Mouse (Mus musculus) left cerebral cortex, adult 9 months (tissue): ENCODE measurements around the gene Prr29.
"Not testable (repeated sequence)": the region's sequence is repeated elsewhere in the genome, so short reads cannot be mapped to it uniquely, and the experiment has no call there.

Experiments
- DNase-seq, 2 experiments: peaks; one replicate each; pipeline ENCODE4 v3.0.0; 2022; ENCODE audit warnings: low spot score in 2 of 2

Prr29 gene

DNA sequence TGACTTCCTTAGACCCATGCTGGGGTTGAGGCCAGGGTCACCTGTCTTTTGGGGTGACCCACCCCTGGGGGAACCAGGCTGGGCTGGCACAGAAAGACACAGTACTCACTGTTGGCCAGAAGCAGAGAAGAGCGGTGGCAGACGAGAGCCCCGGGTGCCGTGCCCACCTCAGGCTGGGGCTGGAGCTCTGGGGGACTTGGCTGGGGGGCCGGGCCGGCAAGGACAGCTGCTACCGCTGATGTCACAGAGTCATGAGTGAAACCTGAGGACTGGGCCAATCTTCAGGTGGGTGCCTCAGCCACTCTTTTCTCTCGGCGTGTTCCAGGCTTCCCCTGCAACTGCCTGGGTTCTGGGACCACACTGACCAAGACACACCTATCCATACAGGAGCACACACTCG lies at the start of gene Prr29:
TSS of gene Prr29 (plus strand) at position 107 of the 400 bp plus-strand sequence.
- DNase-seq: no peak

DNA sequence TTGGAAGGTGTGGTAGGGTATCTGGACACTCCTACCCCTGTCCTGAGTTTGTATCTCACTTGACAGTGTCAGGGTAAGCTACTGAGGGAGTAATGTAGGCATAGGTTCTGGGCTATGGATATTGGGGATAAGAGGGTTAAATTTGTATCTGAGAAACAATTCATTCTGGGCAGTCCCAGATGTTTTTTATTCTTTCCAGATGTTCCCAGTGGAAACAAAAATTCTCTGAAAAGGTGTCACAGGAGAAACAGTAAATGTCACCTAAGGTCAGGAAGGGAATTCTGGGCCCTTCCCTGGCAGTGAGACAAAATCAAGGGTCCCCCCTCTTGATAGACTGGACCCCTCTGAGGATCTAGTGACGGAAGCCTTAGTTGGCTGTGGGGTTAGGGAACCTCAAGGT lies 48.9 kb upstream of the Prr29 start:
- DNase-seq: no peak

DNA sequence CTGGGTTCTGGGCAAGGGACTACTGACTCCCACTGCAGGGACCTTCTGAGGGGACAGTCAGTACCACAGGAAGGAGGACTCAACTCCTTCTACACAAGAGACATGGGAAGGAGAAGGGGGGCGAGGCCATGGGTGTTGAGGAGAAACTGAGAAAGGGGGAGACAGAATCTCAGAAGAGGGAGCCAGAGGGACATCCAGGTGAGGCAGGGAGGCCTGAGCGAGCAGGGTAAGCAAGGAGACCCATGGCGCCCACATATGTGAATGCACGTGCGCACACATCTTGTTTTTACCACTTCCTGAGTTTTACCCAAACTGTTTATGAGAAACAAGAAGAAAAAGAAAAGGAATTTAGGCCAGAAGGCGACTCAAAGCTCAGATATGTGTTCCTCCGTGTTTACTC lies 47.5 kb upstream of the Prr29 start:
- DNase-seq: no peak

DNA sequence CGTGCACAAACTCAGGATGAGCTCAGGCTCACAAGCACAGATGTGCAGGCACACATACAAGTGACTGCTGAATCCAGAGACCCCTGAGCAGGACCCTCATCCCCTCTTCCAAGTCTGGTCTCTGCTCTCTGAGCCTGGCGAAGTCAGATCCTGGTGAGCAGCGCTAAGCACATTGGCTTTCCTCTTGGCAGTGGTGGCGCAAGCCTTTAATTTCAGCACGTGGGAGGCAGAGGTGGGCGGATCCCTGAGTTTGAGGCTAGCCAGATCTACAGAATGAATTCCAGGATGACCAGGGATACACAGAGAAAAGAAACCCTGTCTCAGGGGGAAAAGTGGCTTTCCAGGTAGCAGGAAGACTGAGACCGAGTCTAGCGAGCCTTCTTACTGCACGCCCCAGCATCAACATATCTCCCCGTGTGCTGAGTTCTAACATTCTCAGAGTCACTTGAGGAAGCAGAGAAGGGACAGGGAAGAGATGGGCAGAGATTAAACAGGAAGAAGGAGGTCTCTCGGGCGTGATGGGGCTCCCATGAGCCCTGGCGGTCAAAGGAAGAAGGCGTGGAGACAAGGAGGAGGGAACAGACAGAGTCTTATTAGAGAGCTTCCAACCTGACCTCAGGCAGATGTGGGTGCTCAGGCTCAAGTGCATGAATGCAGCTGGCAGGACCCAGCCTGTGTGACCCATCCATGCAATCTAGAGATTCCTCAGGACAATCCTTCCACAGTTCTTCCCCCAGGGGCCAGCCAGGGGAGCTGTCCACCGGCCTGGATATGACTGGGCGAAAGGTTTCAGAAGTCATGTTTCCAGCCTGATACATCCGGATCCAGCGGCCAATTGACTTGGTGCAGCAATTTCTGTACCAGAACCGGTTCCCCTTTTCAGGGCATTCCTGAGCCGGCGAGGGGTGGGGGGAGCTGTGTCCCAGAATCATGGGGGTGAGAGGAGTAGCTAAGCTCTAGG lies 46.6 kb upstream of the Prr29 start:
- DNase-seq: peak in 1 of 2 experiments; percentile 27

DNA sequence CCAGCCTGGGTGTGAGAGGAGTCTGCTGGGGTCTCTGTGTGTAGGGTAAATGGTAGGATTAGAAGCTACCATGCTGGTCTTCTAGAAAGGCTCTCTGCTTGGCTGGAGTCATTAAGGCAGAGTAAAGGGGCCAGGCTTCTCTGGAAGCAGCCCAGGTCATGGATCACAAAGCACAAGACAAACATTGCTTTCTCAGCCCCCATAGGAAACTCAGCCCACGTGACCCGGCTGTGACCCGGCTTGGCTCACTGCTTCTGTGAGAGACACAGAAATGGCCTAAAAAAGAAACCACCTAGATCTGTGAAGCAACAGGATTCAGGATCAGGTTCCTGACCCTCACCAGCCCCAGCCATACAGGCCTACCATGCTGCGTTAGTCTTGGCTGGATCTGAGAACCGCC lies 40.4 kb upstream of the Prr29 start:
- DNase-seq: no peak

DNA sequence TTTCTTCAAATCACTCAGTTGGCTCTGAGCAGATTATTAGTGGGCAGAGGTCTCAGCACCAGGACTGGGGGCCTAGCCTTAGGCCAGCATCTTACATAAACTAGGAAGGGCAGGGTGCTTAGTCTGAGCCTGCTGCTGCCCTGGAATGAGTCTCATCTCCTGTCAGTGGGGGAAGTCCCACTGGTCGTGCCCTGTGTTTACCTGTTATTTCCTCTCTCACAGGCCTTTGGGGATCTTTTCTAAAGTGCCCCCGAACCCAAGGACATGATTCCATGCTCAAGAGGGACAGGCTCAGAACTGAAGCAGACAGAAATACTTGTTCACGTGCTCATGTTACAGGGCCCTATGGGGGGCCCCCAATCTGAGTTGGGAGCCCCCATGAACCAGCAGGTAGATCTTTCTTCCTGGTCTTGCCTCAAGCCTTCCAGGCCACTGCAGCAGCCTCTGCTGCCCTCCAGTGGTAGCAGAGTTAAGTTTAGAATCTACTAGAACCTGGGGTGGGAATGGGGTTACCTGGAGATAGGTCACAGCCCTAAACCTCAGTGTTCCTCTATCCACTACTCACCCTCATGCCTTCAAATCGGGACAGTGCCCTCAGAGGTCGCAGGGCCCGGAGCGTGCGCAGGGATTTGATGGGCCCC lies 39.6 kb upstream of the Prr29 start:
- peak in 1 of 2 experiments; percentile 62 for DNase-seq

DNA sequence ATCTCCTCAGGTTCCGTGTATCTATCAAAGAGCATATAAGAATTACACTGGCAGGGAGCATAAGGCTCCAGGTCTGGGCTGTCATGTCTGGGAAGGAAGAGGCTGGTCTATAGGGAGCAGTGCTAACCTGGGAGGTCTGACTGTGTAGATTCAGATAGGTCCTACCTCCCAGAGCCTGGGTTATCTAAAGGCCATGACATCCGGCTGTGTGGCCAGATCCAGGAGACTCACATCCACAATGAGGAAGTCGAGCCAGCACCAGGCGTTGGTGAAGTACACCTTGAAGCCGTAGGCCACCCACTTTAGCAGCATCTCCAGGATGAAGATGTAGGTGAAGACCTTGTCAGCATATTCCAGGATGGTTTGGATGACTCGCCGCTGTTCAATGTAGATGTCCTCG lies 38.8 kb upstream of the Prr29 start:
- no peak for DNase-seq

DNA sequence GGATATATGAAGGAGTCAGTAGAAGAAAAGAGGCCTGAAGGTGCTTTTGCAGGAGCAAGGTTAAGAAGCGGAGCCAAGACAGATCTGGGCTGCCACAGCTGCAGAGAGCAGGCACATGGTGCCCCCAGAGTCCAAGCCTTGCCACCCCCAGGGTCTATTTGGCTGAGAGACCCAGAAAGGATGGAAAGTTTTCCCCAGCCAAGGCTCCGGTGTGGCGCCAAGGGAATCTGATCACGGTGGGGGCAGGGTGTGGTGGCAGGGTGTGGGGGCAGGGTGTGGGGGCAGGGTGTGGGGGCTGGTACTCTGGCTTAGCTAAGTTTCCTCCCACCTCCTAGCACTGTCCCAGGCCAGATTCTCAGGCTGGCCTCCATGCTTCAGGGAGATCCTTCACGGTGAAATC lies 36.8 kb upstream of the Prr29 start:
- no peak for DNase-seq

DNA sequence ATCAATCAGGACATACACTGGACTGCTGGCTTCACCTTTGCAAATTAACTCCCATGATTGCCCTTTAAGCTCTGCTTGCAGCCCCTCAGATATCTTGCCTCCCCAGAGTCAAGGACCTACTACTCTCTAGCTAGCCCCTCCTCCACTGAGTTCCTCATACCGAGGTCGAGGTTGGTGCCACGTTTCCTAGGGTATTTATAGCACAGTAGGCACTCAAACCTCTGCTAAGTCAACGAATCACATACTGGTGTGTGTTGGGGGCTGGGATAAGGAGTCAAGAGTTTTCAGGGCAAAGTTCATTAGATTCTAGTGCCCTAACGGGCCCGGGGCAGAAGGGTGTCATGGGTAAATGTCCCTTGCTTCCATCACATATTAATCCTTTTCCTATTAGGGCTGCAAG lies 36.1 kb upstream of the Prr29 start:
- DNase-seq: no peak

DNA sequence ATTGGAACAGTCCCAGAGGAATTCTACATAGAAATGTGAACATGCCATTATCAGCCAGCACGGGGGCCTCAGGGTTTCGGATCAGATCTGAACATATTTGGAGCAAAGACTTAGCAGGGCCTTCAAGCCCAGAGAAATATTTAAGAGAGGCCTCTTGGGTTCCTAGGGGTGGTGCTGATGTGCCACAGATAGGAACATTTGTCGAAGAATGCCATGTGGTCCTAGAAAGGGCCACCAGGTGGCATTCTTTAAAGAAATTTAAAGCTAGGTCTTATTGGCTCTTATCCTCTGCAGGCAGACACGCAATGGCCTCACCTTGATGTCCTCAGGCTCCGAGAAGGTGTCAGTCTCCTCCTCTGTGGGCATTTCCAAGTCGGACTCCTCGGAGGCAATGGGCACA lies 35.6 kb upstream of the Prr29 start:
- DNase-seq: peak in 1 of 2 experiments; percentile 28

DNA sequence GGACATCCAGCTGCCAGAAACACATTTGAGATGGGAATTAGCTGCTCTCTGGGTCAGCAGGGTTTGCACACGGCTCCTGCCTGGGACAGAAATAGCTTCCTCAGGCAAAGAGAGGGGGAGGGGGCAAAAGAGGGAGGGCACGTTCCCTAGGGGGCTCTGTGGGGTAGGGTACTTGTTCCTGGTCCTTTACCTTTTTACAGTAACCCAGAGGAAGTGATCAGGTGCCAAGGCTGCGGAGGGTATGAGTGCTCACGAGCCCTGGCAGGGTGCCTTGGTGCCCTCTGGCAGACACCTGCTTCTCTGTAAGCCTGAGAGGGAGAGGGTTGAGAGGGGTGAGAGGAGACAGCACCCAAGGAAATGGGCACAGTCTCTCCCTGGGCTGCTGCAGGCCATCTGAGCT lies 32.8 kb upstream of the Prr29 start:
- no peak for DNase-seq

DNA sequence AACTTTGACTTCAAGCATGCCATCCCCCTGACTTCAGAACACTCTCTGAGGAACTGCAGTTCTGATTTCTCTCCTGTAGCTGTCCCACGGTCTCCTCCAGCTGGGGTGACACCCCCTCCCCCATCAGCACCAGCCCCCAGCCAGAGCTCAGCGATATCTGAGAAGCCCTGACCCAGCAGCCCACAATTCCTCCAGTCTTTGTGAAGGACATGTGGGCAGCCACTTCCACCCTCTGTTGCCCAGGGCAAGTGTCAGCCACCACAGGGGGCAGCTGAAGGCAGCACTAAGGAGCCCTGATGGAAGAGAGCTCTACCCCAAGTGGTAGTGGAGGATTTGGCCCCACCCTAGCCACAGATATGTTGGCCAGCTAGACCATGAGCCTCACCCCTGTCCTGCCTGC lies 31.2 kb upstream of the Prr29 start:
- no peak for DNase-seq

DNA sequence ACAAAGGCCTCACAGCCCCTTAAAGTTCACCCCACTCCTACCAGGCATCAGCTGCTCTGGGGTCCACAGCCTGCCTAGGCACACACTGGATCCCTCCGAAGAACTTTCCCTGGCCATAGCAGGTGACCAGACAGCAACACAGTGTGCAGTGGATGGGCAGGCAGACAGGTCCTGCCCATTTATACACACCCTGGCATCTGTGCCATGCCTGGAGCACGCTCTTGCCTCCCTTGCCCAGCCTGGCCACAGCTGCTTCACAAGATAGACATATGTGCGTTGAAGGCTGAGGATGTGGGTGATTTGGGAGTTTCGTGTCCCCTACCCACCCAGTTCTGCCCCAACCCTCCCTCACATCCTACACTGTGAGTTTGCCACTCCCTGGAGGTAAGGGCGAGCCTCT lies 27.2 kb upstream of the Prr29 start:
- DNase-seq: no peak

DNA sequence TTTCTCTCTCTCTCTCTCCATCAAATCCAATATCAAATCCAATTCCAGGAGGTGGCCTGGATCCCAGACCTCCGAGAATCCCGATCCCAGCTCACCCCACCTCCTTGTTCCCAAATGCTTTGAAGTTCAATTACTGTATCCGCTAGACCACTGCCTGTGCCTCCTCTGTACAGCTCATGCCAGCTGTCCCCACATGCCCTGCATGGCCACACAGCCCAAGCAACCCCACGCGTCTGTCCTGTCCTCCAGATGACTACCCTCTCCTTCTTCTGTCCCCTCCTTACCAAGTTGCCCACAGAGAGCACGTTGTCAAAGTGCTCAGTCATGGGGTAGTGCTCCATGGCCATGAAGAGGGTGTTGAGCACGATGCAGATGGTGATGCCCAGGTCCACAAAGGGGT lies 26.4 kb upstream of the Prr29 start:
- no peak for DNase-seq

DNA sequence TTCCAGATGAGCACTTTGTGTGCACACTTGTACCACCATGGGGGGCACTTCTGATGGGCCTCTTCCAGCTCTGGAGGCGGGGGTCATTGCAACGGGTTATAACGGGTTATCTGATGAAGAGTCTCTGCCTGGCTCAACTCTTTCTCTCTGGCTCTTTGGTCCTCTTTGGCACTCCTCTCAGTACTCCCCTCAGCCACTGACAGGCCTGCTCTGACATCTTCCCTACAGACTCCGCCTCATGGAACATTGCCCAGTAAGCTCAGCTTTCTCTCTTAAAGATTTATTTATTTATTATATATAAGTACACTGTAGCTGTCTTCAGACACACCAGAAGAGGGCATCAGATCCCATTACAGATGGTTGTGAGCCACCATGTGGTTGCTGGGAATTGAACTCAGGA lies 25.9 kb upstream of the Prr29 start:
- DNase-seq: not testable (repeated sequence)

DNA sequence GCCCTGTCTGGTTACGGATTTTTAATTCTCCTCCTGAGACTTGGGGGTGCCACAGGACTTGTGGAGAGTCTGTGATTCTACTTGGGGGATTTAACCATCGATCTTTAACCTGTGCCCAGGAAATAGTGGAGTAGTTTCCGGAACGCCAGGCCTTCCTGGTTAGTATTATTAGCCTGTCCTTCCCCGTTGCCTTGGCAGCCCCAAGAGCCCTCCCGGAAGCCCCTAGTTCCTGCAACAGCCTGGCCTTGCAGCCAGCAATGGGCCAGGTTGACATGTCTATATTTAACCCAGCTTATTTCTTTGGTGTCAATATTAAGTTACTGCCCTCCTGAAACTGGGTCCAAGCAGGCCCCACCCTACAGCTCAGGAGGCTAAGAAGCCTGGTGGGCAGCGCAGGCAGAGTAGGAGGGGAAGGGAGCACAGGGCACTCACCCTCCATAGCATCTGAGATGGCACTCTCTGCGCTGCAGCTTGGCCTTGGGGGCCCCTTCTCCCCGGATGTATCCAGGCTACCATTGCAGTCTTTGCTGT lies 24.2 kb upstream of the Prr29 start:
- DNase-seq: no peak

DNA sequence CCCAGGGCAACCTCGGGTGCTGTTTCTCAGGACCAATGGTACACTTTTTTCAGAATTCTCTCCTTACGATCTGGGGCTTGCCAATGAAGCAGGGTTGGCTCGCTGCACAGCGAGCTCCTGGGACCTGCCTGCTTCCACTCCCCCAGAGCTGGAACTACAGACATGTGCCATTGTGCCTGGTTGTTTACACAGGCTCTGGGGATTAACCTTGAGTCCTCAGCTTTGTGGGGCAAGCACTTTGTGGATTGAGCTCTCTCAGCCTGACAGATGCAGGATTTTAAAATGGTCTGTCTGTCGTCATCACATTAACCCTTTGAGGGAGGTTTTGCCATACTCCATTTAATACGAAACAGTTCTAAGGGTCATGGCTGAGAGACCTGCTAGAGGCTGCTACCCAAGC lies 20.4 kb upstream of the Prr29 start:
- DNase-seq: no peak

DNA sequence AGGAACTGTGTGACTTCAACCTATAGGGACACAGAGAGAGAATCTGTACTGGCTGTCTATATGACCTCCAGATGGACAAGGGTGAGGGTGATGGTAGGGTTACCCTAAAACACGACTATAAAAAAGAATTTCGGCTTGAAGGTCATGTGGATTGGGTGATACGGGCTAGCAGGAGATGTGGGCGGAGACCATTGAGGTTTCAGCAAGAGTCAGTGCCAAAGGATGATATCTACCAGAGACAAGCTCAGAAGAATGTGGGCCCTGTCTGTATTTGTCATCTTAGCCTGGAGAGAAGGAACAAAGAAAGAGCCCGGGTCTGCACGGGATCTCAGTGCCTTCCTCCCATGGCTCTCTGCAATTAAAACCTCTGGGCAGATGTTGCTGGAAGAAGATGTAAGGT lies 15.5 kb upstream of the Prr29 start:
- DNase-seq: no peak

DNA sequence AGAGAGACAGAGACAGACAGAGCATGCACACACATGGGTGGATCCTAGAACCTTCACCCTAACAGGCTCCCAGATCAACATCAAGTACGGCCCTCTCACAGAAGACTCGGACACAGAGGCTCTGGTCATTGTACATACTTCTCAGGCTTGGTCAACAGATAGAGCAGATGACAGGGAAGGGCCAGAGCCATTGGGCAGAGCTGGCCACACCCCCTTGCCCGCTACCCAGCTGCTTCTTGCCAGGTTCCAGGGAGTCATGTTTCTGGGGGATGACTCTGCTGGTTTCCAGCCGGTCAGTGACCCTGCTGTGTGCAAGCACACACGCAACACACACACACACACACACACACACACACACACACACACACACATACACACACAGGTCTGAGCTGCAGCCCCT lies 14.4 kb upstream of the Prr29 start:
- DNase-seq: no peak

DNA sequence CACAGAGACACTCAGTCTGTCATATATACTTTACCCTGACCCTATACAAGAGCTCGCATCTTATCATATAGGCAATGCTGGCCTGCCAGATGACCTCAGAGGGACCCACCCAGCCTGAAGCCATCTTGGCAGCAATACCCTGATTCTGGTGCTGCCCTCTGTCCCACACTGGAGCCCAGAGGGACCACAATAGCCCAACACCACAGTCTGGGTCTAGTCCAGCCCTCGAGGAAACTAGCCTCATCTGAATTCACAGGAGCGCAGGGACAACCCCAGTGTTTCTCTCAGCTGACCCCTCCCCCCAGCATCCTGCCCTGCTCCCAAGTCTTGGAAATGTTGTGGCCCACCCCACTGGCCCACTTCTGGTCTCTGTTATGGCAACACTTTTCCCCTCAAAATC lies 14.0 kb upstream of the Prr29 start:
- no peak for DNase-seq

DNA sequence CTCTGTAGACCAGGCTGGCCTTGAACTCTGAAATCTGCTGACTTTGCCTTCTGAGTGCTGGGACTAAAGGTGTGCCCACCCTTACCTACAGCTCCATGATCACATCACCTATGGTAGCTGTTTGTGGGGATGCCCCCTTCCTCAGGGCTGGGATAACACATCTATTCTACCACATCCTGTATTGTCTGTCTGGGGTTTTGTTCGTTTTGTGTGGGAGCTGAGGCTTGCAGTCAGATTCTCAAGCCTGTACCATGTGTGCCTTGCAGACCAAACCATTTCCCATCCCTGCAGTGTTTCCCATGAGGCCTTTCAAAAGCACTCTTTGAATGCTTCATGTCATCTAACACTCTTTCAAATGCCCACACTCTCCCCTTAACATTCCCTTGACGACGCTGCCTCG lies 13.3 kb upstream of the Prr29 start:
- no peak for DNase-seq

DNA sequence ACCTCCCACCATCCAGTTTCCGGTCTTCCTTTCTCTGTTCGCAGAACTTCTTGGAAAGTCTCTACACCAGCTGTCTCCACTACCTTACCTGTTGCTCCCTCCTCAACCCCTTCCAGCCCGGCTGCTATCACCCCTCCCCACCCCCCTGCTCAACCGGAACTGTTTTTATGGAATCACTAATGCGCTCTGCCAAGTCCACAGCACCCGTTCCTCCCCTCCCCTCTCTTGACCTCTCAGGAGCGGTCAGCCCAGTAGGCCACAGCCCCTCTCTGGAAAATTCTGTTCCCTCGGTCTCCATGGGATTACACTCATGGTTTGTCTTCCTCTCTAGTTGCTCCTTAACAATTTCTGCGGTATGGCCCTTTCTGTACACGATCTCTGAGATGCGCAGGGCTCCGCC lies 12.1 kb upstream of the Prr29 start, which contains the start of gene Scn4a:
TSS of gene Scn4a (minus strand) at position 101 of the 400 bp plus-strand sequence.
- DNase-seq: no peak

DNA sequence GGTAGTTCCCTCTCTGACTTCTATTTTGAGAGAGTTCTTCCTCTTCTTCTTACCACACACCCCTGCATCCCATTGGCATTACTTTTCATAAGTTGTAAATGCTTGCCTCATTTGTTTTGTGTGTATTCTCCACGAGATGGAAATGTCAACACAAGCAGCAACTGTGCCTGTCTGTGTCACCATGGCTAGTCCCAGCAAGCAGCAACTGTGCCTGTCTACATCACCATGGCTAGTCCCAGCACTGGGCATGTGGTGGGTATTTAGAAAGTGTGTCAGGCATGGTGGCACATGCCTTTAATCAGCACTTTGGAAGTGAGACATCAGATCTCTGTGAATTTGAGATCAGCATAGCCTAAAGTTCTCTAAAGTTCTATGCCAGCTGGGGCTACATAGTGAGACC lies 11.1 kb upstream of the Prr29 start:
- no peak for DNase-seq
